Mouse (Mus musculus): Measurements from ENCODE around the gene Elovl5. TPM values are rescaled to one million over a fixed set of nuclear protein-coding genes. Genes with fewer than 3 reads are reported as not detected.

Elovl5 gene
- total RNA-seq, 2 experiments from 2014 or later, result 64.3 to 67.8 TPM

DNA sequence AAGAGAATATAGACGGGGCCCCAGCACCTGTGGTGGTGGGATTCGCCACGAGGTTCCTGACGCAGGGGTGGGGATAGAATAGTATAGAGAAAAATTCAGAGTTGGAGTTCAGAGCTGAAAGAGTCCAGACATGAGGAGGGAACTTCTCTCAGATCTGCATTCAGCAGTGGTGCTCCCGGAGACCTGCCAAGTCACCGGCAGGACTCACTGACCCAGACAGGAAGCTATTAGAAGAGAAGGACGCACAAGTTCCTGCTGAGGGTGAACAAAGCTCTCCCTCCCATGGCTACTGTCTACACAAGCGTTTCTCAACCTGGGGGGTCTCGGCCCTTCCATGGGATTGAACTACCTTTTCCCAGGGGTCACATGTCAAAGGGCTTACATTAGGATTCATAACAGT is 78.1 kb downstream of the Elovl5 start:
- no peak for DNase-seq

DNA sequence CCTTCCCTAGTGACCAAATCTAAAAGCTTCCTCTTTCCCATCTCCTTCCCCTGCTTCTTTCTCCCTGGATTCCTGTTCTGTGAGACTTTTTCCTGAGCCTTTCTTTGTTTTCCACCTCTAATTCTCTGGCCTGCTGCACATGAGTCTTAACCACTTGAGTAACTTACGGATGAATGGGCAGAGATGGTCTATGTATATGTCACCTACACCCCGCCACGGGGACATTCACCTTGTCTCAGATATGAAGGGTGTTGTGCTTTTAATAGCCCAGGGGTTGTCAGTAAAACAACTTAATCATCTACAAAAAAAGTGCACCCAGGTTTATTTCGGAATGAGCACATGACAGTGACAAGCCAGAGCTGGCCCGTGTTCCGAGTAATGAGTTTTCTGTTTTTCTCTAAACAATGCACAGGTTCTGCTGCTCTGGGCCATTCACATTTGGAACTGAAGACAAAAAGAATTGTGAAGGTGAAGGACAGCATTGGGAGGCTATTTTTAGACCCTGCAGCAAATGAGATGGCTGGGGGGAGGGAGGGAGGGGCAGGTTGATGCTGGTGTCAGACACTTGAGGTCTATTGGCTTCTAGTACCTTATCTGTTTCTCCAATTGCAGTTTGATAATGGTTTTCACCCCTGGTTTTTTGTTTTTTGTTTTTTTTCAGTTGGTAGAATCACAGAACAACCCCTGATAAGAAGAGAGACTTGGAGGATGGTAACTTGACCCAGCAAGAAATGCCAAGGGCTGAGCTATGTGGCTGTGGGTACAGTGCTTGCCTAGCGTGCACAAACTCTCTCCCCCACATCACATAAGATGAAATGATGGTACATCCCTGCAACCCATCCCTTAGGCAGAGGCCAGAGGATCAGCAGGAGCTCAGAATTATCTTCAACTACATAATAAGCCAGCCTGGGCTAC is 83.7 kb downstream of the Elovl5 start:
- peak; percentile 15 for DNase-seq

DNA sequence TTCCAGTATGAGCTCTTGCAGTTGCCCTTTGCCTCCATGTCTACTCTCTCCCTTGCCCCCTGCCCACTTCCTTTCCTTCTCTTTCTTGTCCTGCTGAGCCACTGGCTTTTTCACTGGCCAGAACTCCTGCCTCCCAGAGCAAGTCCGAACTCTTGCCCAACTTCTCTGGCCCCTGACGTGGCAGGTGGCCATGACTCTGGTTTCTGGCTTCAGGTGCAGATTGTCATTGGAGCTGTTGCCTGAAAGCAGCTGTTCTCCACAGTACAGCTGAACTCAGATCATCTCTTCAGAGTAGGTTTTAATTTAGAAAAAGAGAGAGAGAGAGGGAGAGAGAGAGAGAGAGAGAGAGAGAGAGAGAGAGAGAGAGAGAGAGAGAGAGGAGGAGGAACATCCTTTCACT is 86.1 kb downstream of the Elovl5 start:
- DNase-seq, result no peak

DNA sequence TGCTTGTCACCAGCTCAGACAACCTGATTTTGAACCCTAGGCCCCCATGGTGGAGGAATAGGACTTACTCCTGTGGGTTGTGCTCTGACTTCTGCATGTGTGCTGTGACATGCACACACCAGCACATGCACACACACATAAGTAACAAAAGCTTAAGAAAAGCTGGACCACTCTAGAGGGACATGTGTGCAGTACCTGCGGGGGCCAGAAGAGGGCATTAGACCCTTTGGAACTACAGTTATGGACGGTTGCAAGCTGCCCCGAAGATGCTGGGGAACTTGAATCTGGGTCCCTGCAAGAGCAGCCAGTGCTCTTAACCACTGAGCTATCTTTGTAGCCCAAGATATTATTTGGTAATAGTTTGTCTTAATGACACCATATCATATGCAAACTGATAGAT is 88.3 kb downstream of the Elovl5 start:
- peak; percentile 49 for DNase-seq

DNA sequence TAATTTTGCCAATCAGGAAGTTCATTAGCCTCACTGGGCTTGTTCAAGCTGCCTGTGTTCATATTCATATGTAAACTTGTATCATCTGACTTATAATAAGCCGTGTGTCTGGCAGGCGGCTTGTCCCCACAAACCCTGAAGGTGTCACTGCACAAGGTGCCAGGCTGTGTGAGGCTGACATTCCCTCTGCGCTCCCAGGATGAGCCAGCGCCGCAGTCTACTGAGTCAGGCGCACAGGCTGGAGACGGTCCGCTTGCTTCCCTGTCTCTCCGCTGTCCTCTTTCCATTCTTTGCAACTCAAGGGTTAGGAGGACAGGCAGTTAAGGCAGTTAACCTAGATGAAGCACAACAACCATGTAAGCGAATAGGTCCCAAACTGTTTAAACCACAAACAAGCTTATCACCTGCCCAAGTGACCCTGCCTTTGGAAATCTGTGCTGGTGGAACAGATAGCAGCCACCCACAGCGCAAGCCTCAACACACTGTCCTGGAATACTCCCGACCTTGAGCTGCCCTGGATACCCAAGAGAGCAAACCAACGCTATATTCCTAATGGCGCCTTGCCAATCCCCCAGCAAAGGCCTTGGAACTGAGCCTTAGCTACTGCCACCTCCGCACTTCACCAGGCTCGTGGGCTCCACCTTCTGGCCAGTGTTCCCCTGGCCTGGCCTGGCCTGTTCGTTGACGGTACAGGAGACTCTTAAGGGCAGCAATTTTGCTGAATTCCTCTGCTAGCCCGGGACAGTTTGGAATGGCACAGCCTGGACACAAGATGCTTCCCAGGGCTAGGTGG is 89.2 kb downstream of the Elovl5 start:
- peak; percentile 96 for DNase-seq

DNA sequence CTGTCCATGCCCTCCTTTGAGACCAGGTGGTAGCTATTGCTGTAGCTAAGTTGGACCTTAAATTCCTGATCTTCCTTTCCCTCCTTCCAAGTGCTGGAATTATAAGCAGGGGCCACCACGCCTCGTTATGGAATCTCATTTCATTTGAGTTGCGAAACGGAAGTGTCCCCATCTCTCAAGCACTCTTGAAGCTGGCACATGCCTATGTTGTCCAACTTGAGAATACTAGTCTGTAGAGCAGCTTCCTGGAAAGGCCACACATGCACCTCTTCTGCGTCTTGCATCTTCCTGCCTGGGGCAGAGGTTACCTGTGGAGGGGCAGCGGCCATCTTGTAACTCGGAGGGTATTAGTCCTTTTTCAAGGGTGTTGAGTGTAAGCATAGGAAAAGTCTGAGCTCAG is 92.2 kb downstream of the Elovl5 start:
- no peak for DNase-seq

DNA sequence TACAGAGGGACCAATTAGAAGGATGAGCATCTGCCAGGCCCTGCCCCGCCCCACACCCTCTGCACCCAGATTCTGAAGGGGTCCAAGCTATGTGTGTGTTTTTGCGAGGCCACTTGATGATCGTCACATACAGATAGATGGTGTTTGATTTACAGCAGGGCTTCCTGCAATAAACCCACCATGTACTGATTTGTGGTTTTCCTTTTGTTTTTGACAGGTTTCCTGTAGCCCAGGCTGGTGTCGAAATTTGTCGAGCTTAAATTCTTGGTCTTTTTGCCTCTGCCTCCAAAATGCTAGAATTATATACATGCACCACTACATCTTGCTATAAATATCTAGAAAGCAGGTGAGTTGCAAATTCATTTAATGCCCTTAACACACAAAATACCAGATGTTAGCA is 93.0 kb downstream of the Elovl5 start:
- no peak for DNase-seq

DNA sequence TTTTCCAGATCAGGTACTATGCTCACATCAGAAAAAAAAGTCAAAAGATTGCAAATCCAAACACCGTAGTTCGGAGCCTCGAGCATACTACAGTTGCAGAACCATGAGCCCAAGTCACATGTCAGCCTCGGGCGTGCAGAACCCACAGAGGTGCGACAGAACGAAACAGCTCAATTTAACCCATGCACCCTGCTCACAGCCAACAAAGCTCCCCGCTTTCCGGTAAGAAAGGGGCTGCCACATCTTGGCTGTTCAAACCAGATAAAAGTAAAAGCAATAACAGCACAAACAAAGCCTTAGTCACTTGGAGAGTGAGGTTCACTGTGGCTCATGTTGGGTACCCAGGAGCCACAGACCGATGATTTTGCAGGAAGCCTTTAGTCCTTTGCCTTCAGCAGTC is 93.5 kb downstream of the Elovl5 start:
- no peak for DNase-seq

DNA sequence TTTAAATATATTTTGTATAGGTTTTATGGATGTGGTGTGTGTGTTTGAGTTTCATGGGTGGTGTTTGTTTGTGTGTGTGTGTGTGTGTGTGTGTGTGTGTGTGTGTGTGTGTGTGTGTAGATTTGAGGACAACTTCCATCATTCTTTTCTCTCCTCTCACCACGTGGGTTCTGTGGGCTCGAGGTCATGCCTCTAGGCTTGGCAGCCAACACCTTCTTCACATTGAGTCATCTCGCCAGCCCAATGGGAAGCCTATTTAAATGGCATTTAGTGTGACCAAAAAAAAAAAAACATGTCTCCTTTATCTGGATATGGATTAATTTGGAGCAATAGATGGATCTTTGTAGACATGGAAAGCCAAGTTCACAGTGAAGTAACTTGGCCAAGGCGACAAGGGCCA is 94.9 kb downstream of the Elovl5 start:
- no peak for DNase-seq

DNA sequence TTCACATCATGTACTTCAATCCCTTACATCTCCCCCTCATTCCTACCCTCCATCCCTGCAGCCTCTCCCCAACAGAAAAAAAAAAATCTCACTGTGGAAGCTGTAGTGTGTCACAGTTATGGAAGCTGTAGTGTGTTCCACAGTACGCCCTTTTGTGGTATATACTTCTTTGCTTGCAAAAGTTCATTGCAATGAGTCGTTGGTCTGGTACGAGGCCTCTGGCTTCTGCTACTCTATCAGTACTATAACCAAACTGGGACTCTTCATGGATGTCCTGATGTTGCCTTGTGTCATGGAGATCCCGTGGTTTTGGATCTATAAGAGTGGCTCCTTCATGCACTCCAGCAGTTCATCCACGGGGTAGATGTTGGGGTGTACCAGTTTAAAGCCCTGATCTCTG is 95.5 kb downstream of the Elovl5 start:
- DNase-seq, result no peak

DNA sequence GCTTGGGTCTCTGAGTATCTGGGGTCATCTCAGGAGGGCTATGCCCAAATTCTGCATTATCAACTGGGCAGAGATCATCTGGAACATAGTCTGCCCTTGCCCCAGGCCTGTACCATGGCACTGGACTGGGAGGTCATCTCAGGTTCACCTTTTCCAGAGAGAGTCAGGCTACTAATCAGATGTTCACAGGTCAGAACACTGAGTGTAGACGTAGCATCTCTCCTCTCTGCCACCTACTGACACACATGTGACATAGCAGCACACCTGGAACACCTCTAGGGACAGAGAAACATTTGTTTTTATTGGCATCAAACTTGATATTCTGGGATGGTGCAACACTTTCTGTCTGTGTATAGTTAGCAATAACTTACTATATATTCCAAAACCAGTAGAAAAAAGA is 96.6 kb downstream of the Elovl5 start:
- DNase-seq, result no peak

DNA sequence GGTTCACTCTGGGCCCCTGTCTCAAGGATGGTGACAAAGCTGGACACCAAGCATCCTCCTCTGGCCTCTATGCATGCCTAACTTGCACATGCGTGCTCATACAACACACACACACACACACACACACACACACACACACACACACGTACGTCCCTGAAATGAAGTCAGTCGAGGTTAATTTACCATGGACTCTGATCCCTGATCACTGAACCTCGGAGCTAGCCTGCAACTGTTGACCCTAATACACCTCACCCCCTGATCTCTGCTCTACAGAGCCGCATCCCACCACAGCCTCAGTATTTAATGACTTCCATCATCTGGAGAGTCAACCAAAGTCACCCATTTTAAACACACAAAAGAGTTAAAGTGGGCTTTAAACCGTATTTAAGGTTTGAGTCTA is 98.7 kb downstream of the Elovl5 start:
- no peak for DNase-seq

DNA sequence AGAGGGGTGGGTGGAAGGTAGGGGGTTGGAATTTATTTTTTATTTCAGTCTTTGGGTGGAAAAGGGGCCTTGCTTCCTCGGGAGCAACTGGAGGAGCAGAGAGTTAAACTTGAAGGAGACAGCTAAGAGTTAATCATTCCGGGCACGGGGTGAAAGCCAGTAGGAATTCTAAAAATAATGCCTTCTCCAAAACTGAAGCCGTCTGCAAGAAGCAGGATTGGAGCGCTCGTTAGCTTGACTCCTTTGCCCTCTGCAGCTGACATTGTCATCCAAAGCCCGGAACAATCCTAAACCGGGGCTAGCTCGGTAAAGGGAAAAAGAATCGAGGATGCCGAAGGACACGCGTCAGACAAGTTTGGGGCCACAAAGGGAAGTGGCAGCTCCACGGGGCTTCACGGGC is 99.1 kb downstream of the Elovl5 start:
- DNase-seq, result peak; percentile 17

DNA sequence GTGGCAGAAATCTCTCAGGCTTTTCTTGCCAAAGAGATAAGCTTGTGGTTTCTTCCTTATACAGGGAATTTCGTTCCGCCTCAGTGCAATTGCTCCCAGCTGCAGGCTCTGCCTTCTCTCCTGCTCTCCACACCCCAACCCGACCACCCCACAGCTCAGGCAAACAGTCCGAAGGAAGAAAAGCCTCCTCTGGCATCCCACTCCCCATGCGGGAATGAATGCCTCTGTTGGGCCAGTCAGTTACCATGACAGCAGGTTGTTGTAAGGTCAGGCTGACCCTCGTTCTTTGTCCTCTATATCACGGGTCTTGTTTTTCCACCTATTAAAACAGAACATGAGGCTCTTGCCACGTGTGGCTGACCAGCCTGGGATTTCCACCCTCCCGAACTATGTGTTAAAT is 104.1 kb downstream of the Elovl5 start:
- DNase-seq, result no peak

DNA sequence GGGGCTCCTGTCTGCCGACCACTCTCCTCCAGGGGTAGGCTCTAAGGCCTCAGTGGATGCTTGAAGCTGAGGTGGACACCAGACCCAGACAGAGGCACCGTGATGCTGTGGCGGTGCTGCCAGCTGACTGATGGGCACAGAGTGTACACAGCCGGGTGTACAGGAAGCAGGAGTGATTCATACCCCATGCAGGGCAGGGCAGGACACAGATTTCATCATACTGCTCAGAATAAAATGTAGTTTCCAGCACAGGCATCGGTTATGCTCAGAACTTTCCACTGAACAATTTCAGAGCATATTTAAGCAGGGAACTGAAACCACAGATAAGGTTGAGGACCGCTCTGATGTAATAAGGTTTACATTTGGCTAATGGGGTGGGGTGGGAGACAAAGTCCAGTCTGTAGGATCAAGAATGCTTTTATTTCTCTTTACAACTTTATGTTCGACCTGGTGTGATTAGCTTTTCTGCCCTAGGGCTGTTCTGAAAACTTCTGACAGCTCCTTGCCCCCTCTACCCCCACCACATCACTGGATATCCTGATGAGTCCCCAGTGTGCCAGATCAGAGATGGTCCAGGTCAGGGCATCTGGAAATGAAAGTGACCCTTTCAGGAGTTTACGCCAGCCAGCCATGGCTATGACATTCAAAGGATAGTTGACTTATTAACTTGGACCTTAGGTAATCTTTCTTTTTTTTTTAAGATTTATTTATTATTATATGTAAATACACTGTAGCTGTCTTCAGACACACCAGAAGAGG is 105.2 kb downstream of the Elovl5 start:
- no peak for DNase-seq

DNA sequence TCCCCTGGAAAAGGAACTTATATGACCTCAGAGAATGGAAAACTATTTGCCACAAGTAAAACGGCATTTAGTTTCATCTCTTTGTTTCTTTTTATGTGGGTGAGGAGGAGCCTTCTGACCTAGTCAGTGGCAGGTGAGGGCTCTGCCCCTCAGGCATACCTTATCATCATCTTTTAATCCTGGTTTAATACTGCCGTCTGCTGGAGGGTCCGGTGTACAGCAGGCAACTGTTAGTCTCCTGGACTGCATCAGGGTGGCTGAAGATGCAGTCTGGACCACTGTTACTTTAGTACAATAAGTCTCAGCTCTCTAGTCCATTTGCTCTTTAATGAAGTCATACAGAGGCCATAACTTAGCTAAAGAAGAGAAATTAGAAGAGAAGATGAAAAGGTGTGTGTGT is 107.7 kb downstream of the Elovl5 start:
- DNase-seq, result peak; percentile 73

DNA sequence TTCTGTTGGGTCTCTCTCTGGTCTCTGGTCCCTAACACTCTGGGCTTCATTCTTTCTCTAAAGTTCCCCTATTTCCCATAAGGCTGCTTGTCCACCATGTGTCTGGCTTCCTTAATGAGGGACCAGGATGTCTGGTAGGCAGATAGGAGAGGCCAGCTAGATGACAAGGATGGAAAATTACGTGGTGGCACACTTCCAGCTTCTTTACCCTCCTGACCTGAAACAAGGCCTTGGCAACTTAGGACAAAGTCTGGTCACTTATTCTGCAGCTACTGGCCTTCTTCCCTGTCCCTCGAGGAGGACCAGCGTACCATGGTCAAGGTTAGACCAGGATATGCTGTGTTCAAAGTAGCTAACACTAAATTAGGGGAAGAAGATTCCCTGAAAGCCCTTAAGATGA is 109.9 kb downstream of the Elovl5 start:
- DNase-seq, result no peak

DNA sequence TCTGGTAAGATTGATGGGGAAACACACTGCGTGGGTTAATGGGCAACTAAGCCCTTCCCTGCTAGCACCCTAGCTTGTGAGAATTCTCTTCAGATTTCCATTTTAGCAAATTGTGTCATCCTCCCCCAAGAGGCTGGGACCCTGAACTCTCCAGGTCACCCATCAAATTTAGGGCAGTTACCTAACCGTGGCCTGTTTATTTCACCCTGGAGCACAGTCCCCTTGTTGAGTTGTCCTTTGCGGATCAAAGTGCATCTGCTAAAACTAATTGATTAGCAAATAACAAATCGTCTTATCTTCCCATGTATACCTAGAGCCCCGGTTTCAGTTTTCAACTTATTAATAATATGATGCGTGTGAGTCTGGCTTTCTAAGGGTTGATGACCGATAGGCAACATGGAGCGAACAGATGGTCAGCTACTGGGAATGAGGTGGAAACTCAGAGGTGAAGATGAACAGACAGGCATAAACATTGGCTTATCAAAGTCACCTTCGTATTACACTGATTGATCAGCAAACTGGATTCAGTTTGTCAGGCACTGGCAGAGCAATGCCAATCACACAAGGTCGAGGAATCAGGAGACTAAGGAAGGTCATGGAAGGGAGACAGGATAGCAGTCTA is 113.8 kb downstream of the Elovl5 start:
- no peak for DNase-seq

DNA sequence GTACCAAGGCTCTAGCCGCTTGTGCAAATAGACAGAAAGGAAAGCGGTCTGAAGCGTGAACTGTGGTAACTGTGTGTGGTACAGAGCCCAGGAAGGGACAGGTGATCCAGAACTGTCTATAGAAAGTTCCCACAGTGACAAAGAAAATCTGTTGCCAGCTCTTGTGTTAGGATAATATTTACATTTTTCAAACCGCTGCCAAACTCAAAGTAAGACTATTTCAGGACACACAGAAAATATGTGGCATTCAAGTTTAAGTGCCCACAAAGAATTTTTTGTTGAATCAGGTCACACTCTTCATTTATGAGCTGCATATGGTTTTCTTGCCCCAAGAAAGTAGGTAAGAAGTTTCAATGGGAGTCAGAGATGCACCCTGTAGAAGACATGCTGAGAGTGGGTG is 115.8 kb downstream of the Elovl5 start:
- no peak for DNase-seq

Data from heart, postnatal 4 days (tissue).